Mouse (Mus musculus): ENCODE data around the gene Fam13a. TPM values are rescaled to one million over a fixed set of nuclear protein-coding genes. Genes with fewer than 3 reads are reported as not detected.

Fam13a gene
- total RNA-seq, 2 experiments from 2014 or later, result 7.6 to 12.6 TPM

DNA sequence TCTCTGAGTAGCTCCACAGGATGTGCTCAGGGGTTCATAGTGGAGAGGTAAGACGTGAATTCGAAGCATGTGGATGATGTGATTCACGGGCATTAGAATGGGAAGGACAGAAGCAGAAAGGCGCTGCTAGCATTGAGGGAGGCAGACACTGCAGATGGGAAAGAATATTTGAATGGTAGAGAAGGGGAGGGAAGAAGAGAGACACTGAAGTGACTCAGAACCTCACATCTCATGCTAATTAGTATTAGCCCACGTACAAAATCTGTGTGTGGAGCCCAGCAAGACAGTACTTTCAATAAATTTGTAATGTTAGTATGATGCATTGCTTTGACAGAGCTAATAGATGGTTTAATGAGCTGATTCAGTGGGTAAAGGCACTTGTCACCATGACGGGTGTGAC is 103.6 kb downstream of the Fam13a start:
- intact Hi-C loops (cut with DNase I), result loop anchor here (5.0 kb wide), 1 partner anchor 262 kb away; no protein-coding TSS in a partner anchor
- H3K27ac ChIP-seq, result no peak overlapping the region
- H3K4me3 ChIP-seq, result no peak overlapping the region
- DNase-seq, result no peak
- TF ChIP-seq CTCF (IDR thresholded peaks at IDR 0.05), result no peak

- no peak for TF ChIP-seq CTCF (IDR thresholded peaks at IDR 0.05)
- Histone ChIP-seq H3K27ac (no peak overlapping the region), H3K4me3 (no peak overlapping the region)
- intact Hi-C loops (cut with DNase I), result no loop called here
- DNase-seq, result no peak
Measured at GRCm38 (mm10) chr6:58916498-58916897, 107.9 kb downstream of the Fam13a start.

- no peak for TF ChIP-seq CTCF (IDR thresholded peaks at IDR 0.05)
- intact Hi-C loops (cut with DNase I), result no loop called here
- DNase-seq, result no peak
- no peak overlapping the region for H3K27ac ChIP-seq
- H3K4me3 ChIP-seq, result no peak overlapping the region
Measured at GRCm38 (mm10) chr6:58913971-58914370, 110.4 kb downstream of the Fam13a start.

DNA sequence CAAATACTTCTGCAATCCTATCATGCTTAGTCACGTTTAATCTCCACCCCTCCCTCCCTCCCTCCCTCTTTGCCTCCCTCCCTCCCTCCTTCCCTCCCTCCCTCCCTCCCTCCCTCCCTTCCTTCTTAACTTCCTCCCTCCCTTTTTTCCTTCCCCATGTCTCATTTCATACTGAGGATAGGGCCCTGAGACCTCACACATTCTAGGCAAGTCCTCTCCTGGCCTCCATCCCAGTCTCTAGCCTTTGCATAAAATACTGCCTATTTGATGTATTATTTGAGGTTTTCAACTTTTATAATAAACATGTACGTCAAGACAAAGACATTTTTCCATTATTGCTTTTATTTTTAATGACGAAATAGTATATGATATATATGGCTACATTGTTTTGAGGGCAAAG is 110.8 kb downstream of the Fam13a start:
- no peak overlapping the region for H3K4me3 ChIP-seq
- intact Hi-C loops (cut with DNase I), result no loop called here
- no peak overlapping the region for H3K27ac ChIP-seq
- no peak for DNase-seq
- no peak for TF ChIP-seq CTCF (IDR thresholded peaks at IDR 0.05)

DNA sequence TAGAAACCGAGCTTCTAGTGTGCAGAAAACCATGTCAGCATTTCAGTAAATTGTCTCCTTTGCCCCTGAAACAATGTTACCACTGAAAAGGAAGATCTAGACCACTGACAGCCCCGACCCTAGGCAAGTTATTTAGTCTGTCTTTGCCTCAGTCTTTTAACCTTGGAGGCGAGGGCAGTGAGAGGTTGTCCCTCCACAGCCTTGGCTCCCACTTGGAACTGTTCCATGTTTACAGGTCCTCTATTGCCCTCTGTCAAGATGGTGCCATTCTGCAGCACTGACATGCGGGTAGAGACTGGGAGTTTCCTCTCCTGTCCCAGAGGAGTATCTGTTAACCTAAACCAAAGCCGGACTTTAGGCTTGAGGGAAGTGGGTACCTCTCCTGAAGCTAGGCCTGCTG is 111.5 kb downstream of the Fam13a start:
- DNase-seq, result no peak
- no peak overlapping the region for H3K4me3 ChIP-seq
- TF ChIP-seq CTCF (IDR thresholded peaks at IDR 0.05), result no peak
- H3K27ac ChIP-seq, result no peak overlapping the region
- intact Hi-C loops (cut with DNase I), result no loop called here

DNA sequence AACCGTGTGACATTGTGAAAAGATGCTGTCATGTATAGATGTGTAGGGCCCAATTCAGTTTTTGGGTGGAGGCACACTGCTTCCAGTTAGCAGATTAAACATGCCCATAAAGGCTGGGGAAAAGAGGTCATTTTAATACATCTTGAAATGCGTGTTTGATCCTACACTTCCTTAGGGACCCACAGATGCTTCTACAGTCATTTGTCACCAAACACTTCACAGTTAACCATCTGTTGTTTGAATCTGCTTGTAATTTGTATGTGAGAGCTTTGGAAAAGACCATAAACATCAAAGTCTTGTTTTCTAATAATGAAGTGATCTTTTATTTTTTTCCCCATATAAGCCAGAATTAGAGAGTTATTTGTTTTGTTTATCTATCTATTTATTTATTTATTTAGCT is 116.6 kb downstream of the Fam13a start:
- no peak overlapping the region for H3K4me3 ChIP-seq
- TF ChIP-seq CTCF (IDR thresholded peaks at IDR 0.05), result no peak
- no peak for DNase-seq
- no peak overlapping the region for H3K27ac ChIP-seq
- intact Hi-C loops (cut with DNase I), result no loop called here

- TF ChIP-seq CTCF (IDR thresholded peaks at IDR 0.05), result no peak
- intact Hi-C loops (cut with DNase I), result no loop called here
- no peak for DNase-seq
- Histone ChIP-seq H3K4me3 (no peak overlapping the region), H3K27ac (no peak overlapping the region)
Measured at GRCm38 (mm10) chr6:58907336-58907735, 117.0 kb downstream of the Fam13a start.

DNA sequence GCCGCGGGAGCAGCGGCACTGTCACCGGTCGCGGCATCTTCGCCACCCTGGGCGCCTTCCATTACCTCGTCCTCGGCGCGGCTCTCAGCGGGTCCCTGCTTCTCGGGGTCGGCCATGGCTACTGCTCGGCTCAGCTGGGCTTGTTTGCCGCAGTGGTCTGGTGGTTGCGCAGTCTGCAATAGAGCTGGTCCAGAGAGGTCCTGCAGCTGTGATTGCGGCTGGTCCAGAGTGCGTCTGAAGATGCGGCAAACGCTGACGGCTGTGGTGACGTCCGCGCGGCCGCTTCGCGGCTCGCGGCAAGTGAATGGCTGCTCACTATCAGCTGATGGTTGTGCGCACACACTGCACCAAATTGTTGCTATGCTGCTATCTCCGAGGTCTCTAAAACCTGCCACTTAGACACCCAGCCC is 117.5 kb downstream of the Fam13a start, which contains the start of gene Nap1l5:
Gene Nap1l5 (minus strand): TSS at position 225 of the 410 bp plus-strand sequence.
- intact Hi-C loops (cut with DNase I), result no loop called here
- DNase-seq, result peak; percentile 32
- H3K27ac ChIP-seq, result no peak within 1 kb of the TSS
- H3K4me3 ChIP-seq, result peak within 1 kb of the TSS; percentile 61
- TF ChIP-seq CTCF (IDR thresholded peaks at IDR 0.05), result no peak

GRCm38 (mm10) chr6:58904551-58904950 is 119.8 kb downstream of the Fam13a start:
- intact Hi-C loops (cut with DNase I), result no loop called here
- TF ChIP-seq CTCF (IDR thresholded peaks at IDR 0.05), result no peak
- no peak for DNase-seq
- H3K27ac ChIP-seq, result no peak overlapping the region
- no peak overlapping the region for H3K4me3 ChIP-seq

GRCm38 (mm10) chr6:58903171-58903570 is 121.2 kb downstream of the Fam13a start:
- no peak for DNase-seq
- no peak for TF ChIP-seq CTCF (IDR thresholded peaks at IDR 0.05)
- intact Hi-C loops (cut with DNase I), result no loop called here
- Histone ChIP-seq H3K27ac (no peak overlapping the region), H3K4me3 (no peak overlapping the region)

- no peak overlapping the region for H3K27ac ChIP-seq
- intact Hi-C loops (cut with DNase I), result no loop called here
- H3K4me3 ChIP-seq, result no peak overlapping the region
- no peak for TF ChIP-seq CTCF (IDR thresholded peaks at IDR 0.05)
- no peak for DNase-seq
Measured at GRCm38 (mm10) chr6:58900536-58900935, 123.8 kb downstream of the Fam13a start.

DNA sequence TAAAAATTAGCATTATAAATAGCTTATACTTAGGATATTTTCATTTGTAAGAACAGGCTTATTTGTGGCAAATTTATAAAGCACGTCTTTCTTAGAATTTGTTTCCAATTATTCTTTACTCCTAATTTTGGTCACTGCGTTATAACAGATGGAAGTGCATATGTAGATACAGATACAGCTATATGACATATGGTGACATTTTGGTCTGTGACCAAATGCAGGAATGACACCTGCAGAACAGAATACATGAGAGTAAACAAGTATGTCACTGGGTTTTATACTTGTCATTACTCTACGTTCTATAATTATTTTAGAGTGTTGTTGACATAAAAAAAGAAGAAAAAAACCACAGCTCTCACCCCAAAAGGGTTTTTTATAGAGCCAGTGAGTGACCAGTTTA is 125.3 kb downstream of the Fam13a start:
- intact Hi-C loops (cut with DNase I), result no loop called here
- no peak for DNase-seq
- no peak for TF ChIP-seq CTCF (IDR thresholded peaks at IDR 0.05)
- Histone ChIP-seq H3K4me3 (no peak overlapping the region), H3K27ac (no peak overlapping the region)

DNA sequence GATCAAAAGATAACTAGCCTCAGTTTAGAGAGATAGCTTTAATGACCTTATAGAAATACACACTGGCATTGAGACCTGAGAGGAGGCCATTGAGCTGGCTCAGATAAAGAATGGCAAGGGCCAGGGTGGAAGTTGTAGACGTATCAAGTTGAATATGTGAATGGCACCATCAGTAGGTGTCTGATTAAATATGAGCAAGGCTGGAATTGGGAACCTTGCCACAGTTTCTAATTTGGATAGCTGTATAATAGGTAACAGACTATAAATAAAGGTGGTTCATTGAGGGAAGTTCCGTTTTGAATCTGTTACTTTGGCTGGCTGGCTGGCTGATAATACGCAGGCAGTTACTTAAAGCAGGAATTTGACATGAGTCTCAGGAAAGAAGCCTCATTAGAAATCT is 127.7 kb downstream of the Fam13a start:
- no peak overlapping the region for H3K27ac ChIP-seq
- no peak for TF ChIP-seq CTCF (IDR thresholded peaks at IDR 0.05)
- H3K4me3 ChIP-seq, result no peak overlapping the region
- DNase-seq, result peak; percentile 20
- intact Hi-C loops (cut with DNase I), result no loop called here

GRCm38 (mm10) chr6:58894994-58895393 is 129.4 kb downstream of the Fam13a start:
- no peak overlapping the region for H3K4me3 ChIP-seq
- TF ChIP-seq CTCF (IDR thresholded peaks at IDR 0.05), result no peak
- H3K27ac ChIP-seq, result no peak overlapping the region
- intact Hi-C loops (cut with DNase I), result no loop called here
- DNase-seq, result no peak

GRCm38 (mm10) chr6:58893307-58893706 is 131.0 kb downstream of the Fam13a start:
- DNase-seq, result no peak
- intact Hi-C loops (cut with DNase I), result no loop called here
- H3K4me3 ChIP-seq, result no peak overlapping the region
- no peak overlapping the region for H3K27ac ChIP-seq
- no peak for TF ChIP-seq CTCF (IDR thresholded peaks at IDR 0.05)

All from gastrocnemius, adult 2 months (tissue).